Mouse (Mus musculus): ENCODE measurements around the gene Ammecr1.

Ammecr1 gene

GRCm38 (mm10) chrX:142983638-142984037 is 17.1 kb upstream of the Ammecr1 start:
- H3K4me3 ChIP-seq (replicated peaks; ENCODE audit: low read length) = no peak overlapping the region
- no peaks in the 10 kb centered on the region for H3K36me3 ChIP-seq (ENCODE audit: insufficient read depth, low read length)
- H3K27me3 ChIP-seq (ENCODE audit: insufficient read depth, low read length) = no peaks in the 10 kb centered on the region
- H3K4me1 ChIP-seq (replicated peaks; ENCODE audit: low read depth, low read length) = no peaks in the 10 kb centered on the region
- no peaks in the 10 kb centered on the region for H3K9me3 ChIP-seq (ENCODE audit: low read length)
- TF ChIP-seq NANOG (IDR thresholded peaks at IDR 0.05; ENCODE audit: borderline replicate concordance, low read length) (no peak), CTCF (conservative IDR thresholded peaks at IDR 0.05; ENCODE audit: low read length) (no peak), POU5F1 (IDR thresholded peaks at IDR 0.05; ENCODE audit: borderline replicate concordance, low read length) (no peak)

GRCm38 (mm10) chrX:142981530-142982130 is 15.1 kb upstream of the Ammecr1 start:
- TF ChIP-seq POU5F1 (IDR thresholded peaks at IDR 0.05; ENCODE audit: borderline replicate concordance, low read length) = no peak
- no peak for TF ChIP-seq NANOG (IDR thresholded peaks at IDR 0.05; ENCODE audit: borderline replicate concordance, low read length)
- no peak for TF ChIP-seq CTCF (conservative IDR thresholded peaks at IDR 0.05; ENCODE audit: low read length)
- Histone ChIP-seq H3K4me3 (replicated peaks; ENCODE audit: low read length) (no peak overlapping the region), H3K9me3 (ENCODE audit: low read length) (no peaks in the 10 kb centered on the region), H3K4me1 (replicated peaks; ENCODE audit: low read depth, low read length) (no peaks in the 10 kb centered on the region), H3K36me3 (ENCODE audit: insufficient read depth, low read length) (no peaks in the 10 kb centered on the region), H3K27me3 (ENCODE audit: insufficient read depth, low read length) (no peaks in the 10 kb centered on the region)

- H3K4me3 ChIP-seq (replicated peaks; ENCODE audit: low read length) = no peak overlapping the region
- H3K36me3 ChIP-seq (ENCODE audit: insufficient read depth, low read length) = no peaks in the 10 kb centered on the region
- H3K9me3 ChIP-seq (ENCODE audit: low read length) = no peaks in the 10 kb centered on the region
- H3K27me3 ChIP-seq (ENCODE audit: insufficient read depth, low read length) = no peaks in the 10 kb centered on the region
- TF ChIP-seq CTCF (conservative IDR thresholded peaks at IDR 0.05; ENCODE audit: low read length) = no peak
- TF ChIP-seq POU5F1 (IDR thresholded peaks at IDR 0.05; ENCODE audit: borderline replicate concordance, low read length) = no peak
- TF ChIP-seq NANOG (IDR thresholded peaks at IDR 0.05; ENCODE audit: borderline replicate concordance, low read length) = no peak
- H3K4me1 ChIP-seq (replicated peaks; ENCODE audit: low read depth, low read length) = no peaks in the 10 kb centered on the region
Observed at GRCm38 (mm10) chrX:142980855-142981529, 14.5 kb upstream of the Ammecr1 start.

GRCm38 (mm10) chrX:142979224-142979623 is 12.7 kb upstream of the Ammecr1 start:
- Histone ChIP-seq H3K4me1 (replicated peaks; ENCODE audit: low read depth, low read length) (no peaks in the 10 kb centered on the region), H3K9me3 (ENCODE audit: low read length) (no peaks in the 10 kb centered on the region)
- TF ChIP-seq POU5F1 (IDR thresholded peaks at IDR 0.05; ENCODE audit: borderline replicate concordance, low read length) (no peak), CTCF (conservative IDR thresholded peaks at IDR 0.05; ENCODE audit: low read length) (no peak), NANOG (IDR thresholded peaks at IDR 0.05; ENCODE audit: borderline replicate concordance, low read length) (no peak)

GRCm38 (mm10) chrX:142972443-142972970 is 6.0 kb upstream of the Ammecr1 start:
- no peaks in the 10 kb centered on the region for H3K4me1 ChIP-seq (replicated peaks; ENCODE audit: low read depth, low read length)
- TF ChIP-seq POU5F1 (IDR thresholded peaks at IDR 0.05; ENCODE audit: borderline replicate concordance, low read length) (no peak), NANOG (IDR thresholded peaks at IDR 0.05; ENCODE audit: borderline replicate concordance, low read length) (no peak), CTCF (conservative IDR thresholded peaks at IDR 0.05; ENCODE audit: low read length) (no peak)
- H3K9me3 ChIP-seq (ENCODE audit: low read length) = no peaks in the 10 kb centered on the region
- H3K27me3 ChIP-seq (ENCODE audit: insufficient read depth, low read length) = no peaks in the 10 kb centered on the region
- H3K4me3 ChIP-seq (replicated peaks; ENCODE audit: low read length) = no peak overlapping the region
- no peaks in the 10 kb centered on the region for H3K36me3 ChIP-seq (ENCODE audit: insufficient read depth, low read length)

More at GRCm38 (mm10) chrX:142979224-142979623, 12.7 kb upstream of the Ammecr1 start:
- Histone ChIP-seq H3K27me3 (ENCODE audit: insufficient read depth, low read length) (no peaks in the 10 kb centered on the region), H3K36me3 (ENCODE audit: insufficient read depth, low read length) (no peaks in the 10 kb centered on the region), H3K4me3 (replicated peaks; ENCODE audit: low read length) (no peak overlapping the region)

GRCm38 (mm10) chrX:142971759-142972158 is 5.2 kb upstream of the Ammecr1 start:
- Histone ChIP-seq H3K9me3 (ENCODE audit: low read length) (no peaks in the 10 kb centered on the region), H3K4me1 (replicated peaks; ENCODE audit: low read depth, low read length) (no peaks in the 10 kb centered on the region), H3K27me3 (ENCODE audit: insufficient read depth, low read length) (no peaks in the 10 kb centered on the region), H3K4me3 (replicated peaks; ENCODE audit: low read length) (no peak overlapping the region), H3K36me3 (ENCODE audit: insufficient read depth, low read length) (no peaks in the 10 kb centered on the region)
- TF ChIP-seq NANOG (IDR thresholded peaks at IDR 0.05; ENCODE audit: borderline replicate concordance, low read length) (no peak), CTCF (conservative IDR thresholded peaks at IDR 0.05; ENCODE audit: low read length) (no peak), POU5F1 (IDR thresholded peaks at IDR 0.05; ENCODE audit: borderline replicate concordance, low read length) (no peak)

GRCm38 (mm10) chrX:142967067-142967466 is 539 bp upstream of the Ammecr1 start:
- Histone ChIP-seq H3K27me3 (ENCODE audit: insufficient read depth, low read length) (no peaks in the 10 kb centered on the region), H3K4me1 (replicated peaks; ENCODE audit: low read depth, low read length) (no peaks in the 10 kb centered on the region; the same call in 1 of the 2 replicates), H3K4me3 (replicated peaks; ENCODE audit: low read length) (peak overlapping the region; percentile 48; the same call in 1 of the 2 replicates), H3K9me3 (ENCODE audit: low read length) (no peaks in the 10 kb centered on the region), H3K36me3 (ENCODE audit: insufficient read depth, low read length) (no peaks in the 10 kb centered on the region)
- TF ChIP-seq POU5F1 (IDR thresholded peaks at IDR 0.05; ENCODE audit: borderline replicate concordance, low read length) = no peak
- TF ChIP-seq CTCF (conservative IDR thresholded peaks at IDR 0.05; ENCODE audit: low read length) = no peak
- TF ChIP-seq NANOG (IDR thresholded peaks at IDR 0.05; ENCODE audit: borderline replicate concordance, low read length) = no peak

GRCm38 (mm10) chrX:142965236-142966007 is 1.1 kb downstream of the Ammecr1 start:
- no peaks in the 10 kb centered on the region for H3K36me3 ChIP-seq (ENCODE audit: insufficient read depth, low read length)
- peak overlapping the region; percentile 85 for H3K4me3 ChIP-seq (replicated peaks; ENCODE audit: low read length)
- H3K9me3 ChIP-seq (ENCODE audit: low read length) = no peaks in the 10 kb centered on the region
- no peaks in the 10 kb centered on the region for H3K27me3 ChIP-seq (ENCODE audit: insufficient read depth, low read length)
- no peak for TF ChIP-seq NANOG (IDR thresholded peaks at IDR 0.05; ENCODE audit: borderline replicate concordance, low read length)
- no peak for TF ChIP-seq POU5F1 (IDR thresholded peaks at IDR 0.05; ENCODE audit: borderline replicate concordance, low read length)
- no peak for TF ChIP-seq CTCF (conservative IDR thresholded peaks at IDR 0.05; ENCODE audit: low read length)
- no peaks in the 10 kb centered on the region; the same call in 1 of the 2 replicates for H3K4me1 ChIP-seq (replicated peaks; ENCODE audit: low read depth, low read length)

All from E14TG2a.4 (cell line).